Mouse (Mus musculus) ovary, postnatal 36 days (tissue): ENCODE results near the gene Klk1b21.

Experiments
- DNase-seq: peaks from one replicate; pipeline ENCODE4 v3.0.0; 2022; ENCODE audit warnings: low spot score, mixed read lengths

Klk1b21 gene

DNA sequence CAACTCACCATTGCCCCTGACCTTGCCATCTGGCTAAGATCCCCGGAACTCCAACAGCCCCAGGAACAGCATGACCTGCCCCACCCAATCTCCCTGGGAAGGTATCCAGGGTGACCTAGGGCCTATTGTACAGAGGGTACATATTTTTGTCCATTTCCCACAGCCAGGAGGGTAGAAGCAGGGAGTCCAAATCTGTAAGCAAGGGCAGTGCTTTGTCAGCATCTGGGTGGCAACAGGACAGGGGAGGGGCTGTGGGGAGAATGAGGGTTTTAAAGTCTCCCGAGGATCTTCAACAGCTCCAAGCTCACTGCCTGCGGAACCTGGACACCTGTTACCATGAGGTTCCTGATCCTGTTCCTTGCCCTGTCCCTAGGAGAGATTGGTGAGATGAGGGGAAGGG is at the start of gene Klk1b21:
TSS of gene Klk1b21 (plus strand) at position 301 of the 400 bp plus-strand sequence.
- peak; percentile 5 for DNase-seq

GRCm38 (mm10) chr7:44072117-44072516 is 30.0 kb upstream of the Klk1b21 start:
- DNase-seq, result no peak

- DNase-seq, result no peak
These were observed 24.4 kb upstream of the Klk1b21 start for GRCm38 (mm10) chr7:44077703-44078102.

DNA sequence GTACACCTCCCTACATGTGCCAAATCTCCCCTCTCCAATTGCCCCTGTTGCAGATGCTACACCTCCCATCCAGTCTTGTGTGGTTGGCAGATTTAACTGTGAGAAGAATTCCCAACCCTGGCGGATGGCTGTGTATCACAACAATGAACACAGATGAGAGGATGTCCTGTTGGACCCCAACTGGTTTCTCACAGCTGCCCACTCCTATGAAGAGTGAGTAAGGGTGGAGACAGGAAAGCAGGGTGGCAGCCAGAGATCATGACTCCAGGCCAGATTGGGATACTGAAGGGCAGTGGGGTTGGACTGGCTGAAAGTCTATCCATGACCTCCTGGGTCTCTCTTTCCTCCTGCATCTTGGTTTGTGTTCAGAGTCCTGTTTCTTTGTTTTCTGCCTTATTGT is 6.0 kb upstream of the Klk1b21 start:
- no peak for DNase-seq

- no peak for DNase-seq
These were observed 10.2 kb downstream of the Klk1b21 start, which contains the start of gene Klk1b22 for GRCm38 (mm10) chr7:44112373-44112772. Gene Klk1b22, plus strand, starts transcription at chr7:44112673.

DNA sequence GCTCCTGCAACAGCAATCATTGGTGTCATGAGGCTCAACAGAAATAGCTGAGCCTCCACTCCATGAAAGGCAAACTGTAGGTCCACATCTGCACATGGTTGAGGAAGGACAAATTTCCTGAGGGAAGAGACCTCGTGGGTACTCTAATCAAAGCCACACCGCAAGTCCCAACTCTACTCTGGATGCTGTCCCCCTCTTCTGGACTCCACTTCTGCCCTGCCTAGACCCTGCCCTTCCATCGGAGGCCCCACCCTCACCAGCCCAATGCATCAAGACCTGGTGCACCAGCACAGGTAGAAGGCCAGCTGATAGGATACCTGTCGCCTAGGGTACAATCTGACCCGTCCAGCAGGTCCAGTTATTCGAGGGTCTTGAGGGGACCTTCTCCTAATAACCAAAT is 21.3 kb downstream of the Klk1b21 start:
- DNase-seq, result no peak

- no peak for DNase-seq
These were observed 34.3 kb downstream of the Klk1b21 start, which contains the start of gene Klk1b16 for GRCm38 (mm10) chr7:44136467-44136866. Gene Klk1b16, plus strand, starts transcription at chr7:44136767.
